31 mouse cellular contexts compared by ENCODE assay signal in genomic region chr8:121162413-121162812, GRCm38 (mm10). TPM values are rescaled to one million over a fixed set of nuclear protein-coding genes. Genes with fewer than 3 reads are reported as not detected.
"Had no signal": no experiment of that assay in that cellular context is flagged by ENCODE, and none has a peak within 500 bp of the region (broad histone marks: within the 10 kb centered on the region; RNA-seq: fewer than 3 reads in every experiment).

No protein-coding gene starts in this region.

- H3K4me2 ChIP-seq: embryonic facial prominence, embryonic 12.5 days; embryonic facial prominence, embryonic 13.5 days; embryonic facial prominence, embryonic 15.5 days; forebrain, embryonic 12.5 days; forebrain, embryonic 13.5 days; forebrain, embryonic 15.5 days had no signal

- H3K4me3 ChIP-seq: embryonic facial prominence, embryonic 10.5 days; embryonic facial prominence, embryonic 12.5 days; embryonic facial prominence, embryonic 13.5 days; embryonic facial prominence, embryonic 15.5 days; erythroblast, embryonic 14.5 days; forebrain, embryonic 10.5 days; forebrain, embryonic 12.5 days; forebrain, embryonic 13.5 days; forebrain, embryonic 15.5 days; gastrocnemius, adult 2 months; heart, adult 2 months had no signal

- ATAC-seq: forebrain, embryonic 13.5 days; forebrain, embryonic 14.5 days; forebrain, embryonic 15.5 days; forebrain, embryonic 16.5 days; forebrain, postnatal 0 days had no signal

- H3K4me1 ChIP-seq: forebrain, embryonic 12.5 days had no signal

- H3K27ac ChIP-seq: embryonic facial prominence, embryonic 10.5 days; embryonic facial prominence, embryonic 12.5 days; embryonic facial prominence, embryonic 13.5 days; embryonic facial prominence, embryonic 15.5 days; forebrain, embryonic 10.5 days; forebrain, embryonic 12.5 days; forebrain, embryonic 13.5 days; forebrain, embryonic 15.5 days; gastrocnemius, adult 2 months; heart, adult 2 months had no signal

- H3K27me3 ChIP-seq: embryonic facial prominence, embryonic 12.5 days; forebrain, embryonic 13.5 days; forebrain, embryonic 15.5 days had no signal

- H3K9ac ChIP-seq: embryonic facial prominence, embryonic 12.5 days; embryonic facial prominence, embryonic 13.5 days; embryonic facial prominence, embryonic 15.5 days; forebrain, embryonic 12.5 days; forebrain, embryonic 13.5 days; forebrain, embryonic 15.5 days; forebrain, postnatal 0 days had no signal

- DNase-seq: cerebellum, adult 8-10 months; cerebellum, adult 9-10 months; cerebellum, adult 9-11 months; cerebellum, postnatal 10 days; cerebellum, postnatal 14 days; cerebellum, postnatal 25 days; cerebellum, postnatal 36 days; embryo, embryonic 11 days; forebrain, postnatal 0 days; gastrocnemius, adult 2 months; gastrocnemius, postnatal 10 days; gastrocnemius, postnatal 14 days; gastrocnemius, postnatal 25 days; gastrocnemius, postnatal 36 days; heart, adult 11 months; heart, adult 18-20 months; heart, adult 2 months had no signal

- H3K9me3 ChIP-seq: embryonic facial prominence, embryonic 10.5 days; embryonic facial prominence, embryonic 12.5 days; embryonic facial prominence, embryonic 13.5 days; embryonic facial prominence, embryonic 15.5 days; forebrain, embryonic 10.5 days; forebrain, embryonic 12.5 days; forebrain, embryonic 13.5 days; forebrain, embryonic 15.5 days had no signal

- H3K36me3 ChIP-seq: embryonic facial prominence, embryonic 10.5 days; embryonic facial prominence, embryonic 12.5 days; embryonic facial prominence, embryonic 13.5 days; embryonic facial prominence, embryonic 15.5 days; forebrain, embryonic 10.5 days; forebrain, embryonic 12.5 days; forebrain, embryonic 15.5 days had no signal

RNA-seq across cellular contexts. Expression of gene Foxl1, which starts 34.7 kb away (rescaled TPM):
- total RNA-seq: common myeloid progenitor, adult 5-6 weeks; gastrocnemius, adult 18-20 months; gastrocnemius, adult 2 months; gastrocnemius, postnatal 25 days; gastrocnemius, postnatal 36 days; granulocyte monocyte progenitor cell, adult 5-6 weeks had no signal
- polyA plus RNA-seq: erythroblast, embryonic 14.5 days; forebrain, postnatal 0 days had no signal

RNA-seq across cellular contexts. Expression of gene Foxc2, which starts 46.4 kb away (rescaled TPM):
- total RNA-seq: common myeloid progenitor, adult 5-6 weeks; granulocyte monocyte progenitor cell, adult 5-6 weeks had no signal
- polyA plus RNA-seq: erythroblast, embryonic 14.5 days had no signal
